Mouse (Mus musculus) kidney, embryonic 15.5 days (tissue): ENCODE data around the gene Gstm6. TPM values are rescaled to one million over a fixed set of nuclear protein-coding genes. Genes with fewer than 3 reads are reported as not detected.

Experiments used
- polyA plus RNA-seq: library from polyadenylated mRNA; unstranded; fragments of >200 nt; fragmentation: Nextera tagmentation; extraction: Ambion mirVana; gene quantifications from 2 replicates; pipeline ENCODE4 v1.2.1, GENCODE M21; 2015

Gstm6 gene
- polyA plus RNA-seq, 1 experiment from 2014 or later: 7.5 TPM

Other genes with a start within 250 kb of the Gstm6 start
- 92.7 and 94.5 TPM in 2 replicates for gene Ahcyl1, start 247.2 kb downstream of the Gstm6 start, polyA plus RNA-seq
- 9.3 and 10.3 TPM in 2 replicates for gene Csf1, start 183.3 kb downstream of the Gstm6 start, polyA plus RNA-seq
- gene Eps8l3, start 66.5 kb downstream of the Gstm6 start, polyA plus RNA-seq: 0.73 TPM in 1 of 2 replicates, not detected in the other
- 162 and 169 TPM in 2 replicates for gene Gstm5, start 47.9 kb downstream of the Gstm6 start, polyA plus RNA-seq
- gene Gstm7, start 11.9 kb downstream of the Gstm6 start, polyA plus RNA-seq: 16.6 and 21.3 TPM in 2 replicates
- gene Gstm3, start 25.5 kb upstream of the Gstm6 start, polyA plus RNA-seq: 0.26 and 0.66 TPM in 2 replicates
- gene Gstm2, start 42.7 kb upstream of the Gstm6 start, polyA plus RNA-seq: 93.9 and 101 TPM in 2 replicates
- 75.6 and 93.6 TPM in 2 replicates for gene Gstm1, start 74.2 kb upstream of the Gstm6 start, polyA plus RNA-seq
- gene Gstm4, start 101.1 kb upstream of the Gstm6 start, polyA plus RNA-seq: 15.9 and 18.8 TPM in 2 replicates
- 59.3 and 66.2 TPM in 2 replicates for gene Ampd2, start 142.9 kb upstream of the Gstm6 start, polyA plus RNA-seq
- gene Gnat2, start 149.0 kb upstream of the Gstm6 start, polyA plus RNA-seq: 0.68 and 1.9 TPM in 2 replicates
- 176 TPM in 2 replicates for gene Gnai3, start 202.4 kb upstream of the Gstm6 start, polyA plus RNA-seq
- 0.05 and 0.08 TPM in 2 replicates for gene Gpr61, start 211.1 kb upstream of the Gstm6 start, polyA plus RNA-seq
- 4.6 and 6.3 TPM in 2 replicates for gene Amigo1, start 242.6 kb upstream of the Gstm6 start, polyA plus RNA-seq